Mouse (Mus musculus) macrophage (primary cell): ENCODE data around the gene Atraid. TPM values are rescaled to one million over a fixed set of nuclear protein-coding genes. Genes with fewer than 3 reads are reported as not detected.
A peak's percentile ranks its signal among the peaks of the same experiment; 100 is the strongest.

Source experiments
- H3K27ac ChIP-seq: fragments of 350-480 bp; formaldehyde crosslinking; 2 replicates; pipeline ENCODE4 v1.9.0; 2021
- H3K36me3 ChIP-seq: fragments of 350-480 bp; formaldehyde crosslinking; 2 replicates; pipeline ENCODE4 v1.9.0; 2021; ENCODE audit errors: inconsistent target
- H3K4me3 ChIP-seq: fragments of 350-480 bp; formaldehyde crosslinking; 2 replicates; pipeline ENCODE4 v1.9.0; 2021; ENCODE audit errors: inconsistent target
- H3K79me2 ChIP-seq: fragments of 350-480 bp; formaldehyde crosslinking; 2 replicates; pipeline ENCODE4 v1.9.0; 2021; ENCODE audit errors: inconsistent target
- WGBS: methylation state at CpG from one replicate; pipeline ENCODE4 v1.1.7; 2026; ENCODE audit warnings: inconsistent platforms; ENCODE audit not compliant: missing documents; 5-methylcytosine and 5-hydroxymethylcytosine counted together
- polyA plus RNA-seq: library from polyadenylated mRNA; stranded (reverse); fragments of 250-400 nt; gene quantifications from 3 replicates; pipeline ENCODE4 v1.2.4, GENCODE M21; 2018; ENCODE audit warnings: inconsistent platforms

The Atraid gene
- polyA plus RNA-seq, 1 experiment from 2014 or later: 73.4 TPM

DNA sequence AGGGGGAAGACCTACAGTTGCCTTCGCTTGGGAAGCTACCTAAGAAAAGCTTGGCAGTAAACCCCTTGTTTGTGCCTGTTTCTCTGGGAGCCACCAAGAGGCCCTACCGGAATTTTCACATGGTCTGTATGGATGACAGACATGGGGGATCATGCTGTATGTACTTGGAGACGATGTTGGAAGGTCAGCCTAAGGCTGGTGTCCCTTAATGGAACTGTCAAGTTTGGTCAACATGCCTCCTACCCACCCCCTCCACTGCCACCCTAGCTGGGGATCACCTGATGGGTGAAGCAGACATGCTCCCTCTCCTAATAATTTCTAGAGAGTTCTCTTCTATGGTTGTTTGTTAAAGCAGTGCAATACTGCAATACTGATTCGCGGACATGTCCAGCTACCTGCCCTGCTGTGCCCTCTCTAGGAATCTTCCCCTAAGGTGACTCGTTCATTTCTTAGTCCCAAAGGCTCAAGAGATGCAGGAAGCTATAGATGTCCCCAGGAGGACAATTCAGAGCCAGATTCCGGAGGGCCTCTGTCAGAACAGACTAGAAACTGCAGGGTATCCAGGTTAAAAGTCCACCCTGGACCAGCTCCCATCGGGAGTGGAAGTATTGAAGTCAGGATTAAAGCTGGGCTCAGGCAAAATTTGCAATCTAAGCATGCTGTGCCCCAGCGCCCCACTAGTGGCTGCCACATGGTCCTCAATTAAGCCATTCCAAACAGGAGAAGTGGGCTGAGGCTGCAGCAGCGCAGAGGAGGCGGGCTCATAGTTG, 47.8 kb downstream of the Atraid start:
- Histone ChIP-seq H3K36me3 (no peaks in the 10 kb centered on the region), H3K27ac (no peak overlapping the region), H3K4me3 (peak overlapping the region; percentile 10; the same call in 1 of the 2 replicates), H3K79me2 (no peaks in the 10 kb centered on the region)
- 40% methylated on average over 11 of the region's 11 CpGs for WGBS

Other genes starting within 250 kb of the Atraid start
- 5.1 to 9.3 TPM (median 8.4 TPM) in 3 replicates for gene Mapre3, start 233.7 kb upstream of the Atraid start, polyA plus RNA-seq
- 39.8 to 53.8 TPM (median 45.4 TPM) in 3 replicates for gene Tmem214, start 180.3 kb upstream of the Atraid start, polyA plus RNA-seq
- 2.1 to 3.5 TPM (median 2.3 TPM) in 3 replicates for gene Agbl5, start 159.6 kb upstream of the Atraid start, polyA plus RNA-seq
- 186 to 192 TPM (median 190 TPM) in 3 replicates for gene Ost4, start 140.5 kb upstream of the Atraid start, polyA plus RNA-seq
- 21.8 to 51.0 TPM (median 46.5 TPM) in 3 replicates for gene Emilin1, start 134.9 kb upstream of the Atraid start, polyA plus RNA-seq
- 10.2 to 18.1 TPM (median 14.4 TPM) in 3 replicates for gene Khk, start 126.9 kb upstream of the Atraid start, polyA plus RNA-seq
- 0.17 TPM in 1 of 3 replicates, not detected in the others for gene Cgref1, start 102.7 kb upstream of the Atraid start, polyA plus RNA-seq
- gene Preb, start 88.0 kb upstream of the Atraid start, polyA plus RNA-seq: 68.1 to 87.2 TPM (median 71.0 TPM) in 3 replicates
- not detected in 3 replicates for gene Tcf23, start 79.7 kb upstream of the Atraid start, polyA plus RNA-seq
- gene Slc5a6, start 612 bp downstream of the Atraid start, polyA plus RNA-seq: 3.3 to 6.2 TPM (median 5.1 TPM) in 3 replicates
- gene Cad, start 6.5 kb downstream of the Atraid start, polyA plus RNA-seq: 5.8 to 16.7 TPM (median 7.3 TPM) in 3 replicates
- gene Dnajc5g, start 58.0 kb downstream of the Atraid start, polyA plus RNA-seq: not detected in 3 replicates
- gene Slc30a3, start 59.9 kb downstream of the Atraid start, polyA plus RNA-seq: not detected in 3 replicates
- gene Trim54, start 68.4 kb downstream of the Atraid start, polyA plus RNA-seq: not detected in 3 replicates
- not detected in 3 replicates for gene Ucn, start 90.5 kb downstream of the Atraid start, polyA plus RNA-seq
- gene Mpv17, start 105.9 kb downstream of the Atraid start, polyA plus RNA-seq: 35.2 to 59.9 TPM (median 52.3 TPM) in 3 replicates
- gene Gm29609, start 131.6 kb downstream of the Atraid start, polyA plus RNA-seq: 0.42 to 0.53 TPM in 2 of 3 replicates, not detected in the other
- gene Gtf3c2, start 131.8 kb downstream of the Atraid start, polyA plus RNA-seq: 25.3 to 29.9 TPM (median 29.5 TPM) in 3 replicates
- gene Snx17, start 144.9 kb downstream of the Atraid start, polyA plus RNA-seq: 30.9 to 73.2 TPM (median 66.8 TPM) in 3 replicates
- gene Eif2b4, start 145.1 kb downstream of the Atraid start, polyA plus RNA-seq: 15.7 to 26.2 TPM (median 16.2 TPM) in 3 replicates
- 20.3 to 33.4 TPM (median 25.0 TPM) in 3 replicates for gene Zfp513, start 154.0 kb downstream of the Atraid start, polyA plus RNA-seq
- gene Ppm1g, start 172.4 kb downstream of the Atraid start, polyA plus RNA-seq: 49.8 to 88.3 TPM (median 76.6 TPM) in 3 replicates
- 68.4 to 96.8 TPM (median 84.5 TPM) in 3 replicates for gene Nrbp1, start 192.6 kb downstream of the Atraid start, polyA plus RNA-seq
- gene Gm9970, start 192.9 kb downstream of the Atraid start, polyA plus RNA-seq: not detected in 3 replicates
- gene Krtcap3, start 203.4 kb downstream of the Atraid start, polyA plus RNA-seq: 0.37 to 2.5 TPM (median 0.63 TPM) in 3 replicates
- 11.8 to 19.6 TPM (median 13.6 TPM) in 3 replicates for gene Ift172, start 242.8 kb downstream of the Atraid start, polyA plus RNA-seq
- gene Fndc4, start 247.8 kb downstream of the Atraid start, polyA plus RNA-seq: not detected in 3 replicates
- not detected in 3 replicates for gene Gckr, start 249.1 kb downstream of the Atraid start, polyA plus RNA-seq